In the genomic region with DNA sequence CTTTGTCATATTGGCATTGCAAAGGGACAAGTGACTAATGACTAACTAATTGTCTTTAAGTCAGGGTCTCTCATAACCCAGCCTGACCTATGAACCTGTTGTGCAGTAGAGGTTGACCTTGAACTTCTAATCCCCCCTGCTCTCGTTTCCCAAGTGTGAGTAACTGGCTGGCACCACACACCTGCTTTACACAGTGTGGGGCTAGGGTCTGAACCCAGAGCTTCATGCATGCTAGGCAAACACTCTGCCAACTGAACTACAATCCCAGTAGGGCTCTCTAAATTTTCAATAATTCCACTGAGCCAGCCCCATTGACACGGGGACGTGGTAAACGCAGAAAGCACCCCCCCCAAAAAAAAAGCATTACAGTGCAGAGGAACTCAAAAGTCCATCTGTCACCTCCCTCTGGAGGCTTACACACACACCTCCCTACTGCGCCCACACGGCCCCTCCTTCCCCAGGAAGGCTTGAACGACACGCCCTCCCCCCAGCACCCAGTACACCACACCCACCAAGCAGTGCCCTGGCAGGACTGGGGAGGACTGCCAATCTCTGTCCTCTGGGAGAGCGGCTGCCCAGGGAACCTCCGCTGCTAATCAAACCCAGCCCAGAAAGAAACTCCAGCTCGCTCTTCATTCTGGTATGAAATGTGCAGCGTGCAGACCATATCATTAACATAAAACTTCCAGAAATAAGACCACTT, we compare ENCODE assay signal across 9 mouse cellular contexts. TPM values are rescaled to one million over a fixed set of nuclear protein-coding genes. Genes with fewer than 3 reads are reported as not detected.
DNase-seq lines count a peak whose midpoint lies in the region; ATAC-seq and TF ChIP-seq lines count a peak whose summit lies in the region.
"Had no signal": no experiment of that assay in that cellular context is flagged by ENCODE, and none has a peak within 500 bp of the region (broad histone marks: within the 10 kb centered on the region; RNA-seq: fewer than 3 reads in every experiment).

No protein-coding gene starts in this region.

- peak overlapping the region; percentile 69 for H3K27ac ChIP-seq in hindbrain, embryonic 12.5 days
- H3K27ac ChIP-seq in hindbrain, embryonic 11.5 days (ENCODE audit: low read depth, low read length) = no peak overlapping the region
- peak overlapping the region; percentile 4 to 24; a peak in 2 of 4 replicates for H3K27ac ChIP-seq in heart, embryonic 14.5 days (replicated peaks in 1 of 2; ENCODE audit: control insufficient read depth in 1 of 2, insufficient read depth in 1 of 2, low read depth in 2 of 2, low read length in 2 of 2)
- H3K27ac ChIP-seq in kidney, postnatal 0 days = no peak overlapping the region
- 0 out of 2 replicates have a peak overlapping the region, but pooled peaks have one; percentile 8 for H3K27ac ChIP-seq in midbrain, postnatal 0 days (ENCODE audit: low read depth, low read length)

- peak; percentile 47 for ATAC-seq in hindbrain, embryonic 12.5 days (ENCODE audit: low FRiP score)
- no peak for ATAC-seq in hindbrain, embryonic 11.5 days (ENCODE audit: low FRiP score)
- ATAC-seq in heart, embryonic 14.5 days (ENCODE audit: insufficient number of reproducible peaks, insufficient read depth, low FRiP score, low read depth) = peak; percentile 81
- peak; percentile 70 for ATAC-seq in kidney, postnatal 0 days (replicated peaks; ENCODE audit: low FRiP score, low read depth)
- peak; percentile 47; the same call in 1 of the 2 replicates for ATAC-seq in midbrain, postnatal 0 days (ENCODE audit: low FRiP score)

- no peaks in the 10 kb centered on the region for H3K27me3 ChIP-seq in hindbrain, embryonic 12.5 days
- H3K27me3 ChIP-seq in hindbrain, embryonic 11.5 days (ENCODE audit: control insufficient read depth, insufficient read depth, low read length) = no peaks in the 10 kb centered on the region
- H3K27me3 ChIP-seq in heart, embryonic 14.5 days (ENCODE audit: control insufficient read depth, insufficient read depth, low read length) = no peaks in the 10 kb centered on the region
- H3K27me3 ChIP-seq in kidney, postnatal 0 days (ENCODE audit: insufficient read depth, low read length) = no peaks in the 10 kb centered on the region
- no peaks in the 10 kb centered on the region for H3K27me3 ChIP-seq in midbrain, postnatal 0 days (ENCODE audit: insufficient read depth, low read length)
- H3K27me3 ChIP-seq: CH12.LX had no signal

- no peaks in the 10 kb centered on the region for H3K36me3 ChIP-seq in hindbrain, embryonic 12.5 days
- H3K36me3 ChIP-seq in hindbrain, embryonic 11.5 days (ENCODE audit: control insufficient read depth, insufficient read depth, low read length) = no peaks in the 10 kb centered on the region
- H3K36me3 ChIP-seq in heart, embryonic 14.5 days (ENCODE audit: control insufficient read depth, insufficient read depth, low read length) = no peaks in the 10 kb centered on the region
- no peaks in the 10 kb centered on the region for H3K36me3 ChIP-seq in kidney, postnatal 0 days (ENCODE audit: insufficient read depth, low read length)
- H3K36me3 ChIP-seq in midbrain, postnatal 0 days (ENCODE audit: insufficient read depth, low read length) = no peaks in the 10 kb centered on the region

- H3K4me1 ChIP-seq in hindbrain, embryonic 12.5 days = peaks cover 66% of the 10 kb centered on the region
- H3K4me1 ChIP-seq in hindbrain, embryonic 11.5 days (replicated peaks; ENCODE audit: control insufficient read depth, insufficient read depth, low read length) = peaks cover 13% of the 10 kb centered on the region
- H3K4me1 ChIP-seq in heart, embryonic 14.5 days (ENCODE audit: control insufficient read depth in 2 of 2, insufficient read depth in 2 of 2, low read length in 2 of 2) = peaks cover 25 to 36% of the 10 kb centered on the region in 2 experiments
- H3K4me1 ChIP-seq in kidney, postnatal 0 days (replicated peaks; ENCODE audit: insufficient read depth, low read length) = no peaks in the 10 kb centered on the region; the same call in 1 of the 2 replicates
- H3K4me1 ChIP-seq in midbrain, postnatal 0 days (ENCODE audit: insufficient read depth, low read length) = peaks cover 5% of the 10 kb centered on the region; the same call in 1 of the 2 replicates

- H3K4me2 ChIP-seq in hindbrain, embryonic 12.5 days (replicated peaks) = no peak overlapping the region
- no peak overlapping the region for H3K4me2 ChIP-seq in hindbrain, embryonic 11.5 days (replicated peaks; ENCODE audit: low read depth, low read length)
- H3K4me2 ChIP-seq in heart, embryonic 14.5 days (ENCODE audit: low read length) = peak overlapping the region; percentile 44
- H3K4me2 ChIP-seq in kidney, postnatal 0 days (ENCODE audit: low read length) = no peak overlapping the region
- no peak overlapping the region for H3K4me2 ChIP-seq in midbrain, postnatal 0 days (ENCODE audit: low read depth, low read length, poor library complexity, severe bottlenecking)

- no peak for DNase-seq in hindbrain, embryonic 11.5 days (ENCODE audit: low spot score)
- DNase-seq in adrenal gland, postnatal 36 days = peak; percentile 69 to 80
- DNase-seq in kidney, postnatal 0 days (ENCODE audit: low spot score) = no peak
- no peak for DNase-seq in midbrain, postnatal 0 days (ENCODE audit: low spot score)
- no peak for DNase-seq in left cerebral cortex, postnatal 36 days (ENCODE audit: low spot score in 2 of 2)
- DNase-seq in frontal cortex, postnatal 10 days (ENCODE audit: low spot score in 2 of 2) = no peak

- intact Hi-C loops in left cerebral cortex, postnatal 36 days (cut with DNase I) = no loop called here

- H3K9me3 ChIP-seq in hindbrain, embryonic 12.5 days (replicated peaks) = no peaks in the 10 kb centered on the region
- H3K9me3 ChIP-seq in hindbrain, embryonic 11.5 days (ENCODE audit: control insufficient read depth, low read length) = no peaks in the 10 kb centered on the region
- no peaks in the 10 kb centered on the region for H3K9me3 ChIP-seq in heart, embryonic 14.5 days (ENCODE audit: control insufficient read depth, low read length)
- no peaks in the 10 kb centered on the region for H3K9me3 ChIP-seq in kidney, postnatal 0 days (replicated peaks; ENCODE audit: low read length)
- no peaks in the 10 kb centered on the region for H3K9me3 ChIP-seq in midbrain, postnatal 0 days (ENCODE audit: low read length)

- 56% methylated on average over 12 of the region's 12 CpGs for WGBS in hindbrain, embryonic 12.5 days
- 60% methylated on average over 12 of the region's 12 CpGs for WGBS in hindbrain, embryonic 11.5 days
- 33% methylated on average over 12 of the region's 12 CpGs for WGBS in heart, embryonic 14.5 days
- 21% methylated on average over 12 of the region's 12 CpGs for WGBS in kidney, postnatal 0 days
- WGBS in midbrain, postnatal 0 days = 41% methylated on average over 12 of the region's 12 CpGs

- no peak for TF ChIP-seq CTCF in kidney, postnatal 0 days (IDR thresholded peaks at IDR 0.05; ENCODE audit: low read depth)
- TF ChIP-seq CTCF in midbrain, postnatal 0 days (IDR thresholded peaks at IDR 0.05) = no peak

- H3K9ac ChIP-seq in hindbrain, embryonic 12.5 days = no peak overlapping the region
- H3K9ac ChIP-seq in hindbrain, embryonic 11.5 days (ENCODE audit: low read depth, low read length) = no peak overlapping the region
- H3K9ac ChIP-seq in heart, embryonic 14.5 days (ENCODE audit: low read length) = no peak overlapping the region
- no peak overlapping the region for H3K9ac ChIP-seq in kidney, postnatal 0 days (ENCODE audit: low read depth, low read length)
- no peak overlapping the region; the same call in 1 of the 2 replicates for H3K9ac ChIP-seq in midbrain, postnatal 0 days (replicated peaks; ENCODE audit: low read length, poor library complexity, severe bottlenecking)

- H3K4me3 ChIP-seq in hindbrain, embryonic 12.5 days = no peak overlapping the region
- no peak overlapping the region for H3K4me3 ChIP-seq in hindbrain, embryonic 11.5 days (ENCODE audit: low read depth, low read length)
- H3K4me3 ChIP-seq in heart, embryonic 14.5 days (ENCODE audit: control insufficient read depth in 1 of 2, insufficient read depth in 1 of 2, low read depth in 1 of 2, low read length in 2 of 2) = no peak overlapping the region
- no peak overlapping the region for H3K4me3 ChIP-seq in kidney, postnatal 0 days (replicated peaks; ENCODE audit: low read depth, low read length)
- no peak overlapping the region for H3K4me3 ChIP-seq in midbrain, postnatal 0 days (ENCODE audit: low read depth, low read length)

RNA-seq across cellular contexts. Expression of a gene that starts 42.5 kb away (rescaled TPM):
- 25.9 and 37.1 TPM in 2 replicates for polyA plus RNA-seq in hindbrain, embryonic 12.5 days (2016; fragmentation: Nextera tagmentation; extraction: Ambion mirVana)
- polyA plus RNA-seq in hindbrain, embryonic 11.5 days (2014; fragmentation: Nextera tagmentation; extraction: Ambion mirVana) = 6.8 and 8.4 TPM in 2 replicates
- total RNA-seq in adrenal gland, postnatal 36 days (2021) = under 1 TPM; 0.07 to 0.50 TPM
- polyA plus RNA-seq in heart, embryonic 14.5 days (2014; fragmentation: Nextera tagmentation; extraction: Ambion mirVana) = 4.4 TPM in 2 replicates
- polyA plus RNA-seq in kidney, postnatal 0 days (2015; fragmentation: Nextera tagmentation; extraction: Ambion mirVana) = 2.2 and 2.4 TPM in 2 replicates
- 55.2 and 56.8 TPM in 2 replicates for total RNA-seq in midbrain, postnatal 0 days (2014; rRNA removed)
- polyA plus RNA-seq in midbrain, postnatal 0 days (2015; fragmentation: Nextera tagmentation; extraction: Ambion mirVana) = 18.9 and 19.0 TPM in 2 replicates
- total RNA-seq in left cerebral cortex, postnatal 36 days (2021) = 10 to 100 TPM; 56.6 to 74.4 TPM
- total RNA-seq: CH12.LX had no signal

Comparison
In these comparisons a context has a peak if more than half of its experiments do, and no peak if none do; other contexts are left out.
1. H3K27ac ChIP-seq: peak in hindbrain, embryonic 12.5 days (single experiment), heart, embryonic 14.5 days (2 of 2) and midbrain, postnatal 0 days (single experiment); none in hindbrain, embryonic 11.5 days (single experiment) and kidney, postnatal 0 days (single experiment).
2. DNase-seq: peak in adrenal gland, postnatal 36 days (2 of 2); none in hindbrain, embryonic 11.5 days (single experiment), kidney, postnatal 0 days (single experiment), midbrain, postnatal 0 days (single experiment), left cerebral cortex, postnatal 36 days (0 of 2) and frontal cortex, postnatal 10 days (0 of 2).